Mouse (Mus musculus) ES-E14 (cell line): ENCODE results near the gene Pakap.

Experiments used
- CHD2 ChIP-seq: IDR thresholded peaks from 2 replicates; pipeline ENCODE4 v1.6.1; 2014; ENCODE audit warnings: mild to moderate bottlenecking, low read depth, low read length, inconsistent platforms
- HCFC1 ChIP-seq: IDR thresholded peaks from 2 replicates; pipeline ENCODE4 v1.6.1; 2012; ENCODE audit warnings: low read length, inconsistent platforms, borderline replicate concordance; ENCODE audit not compliant: insufficient read depth
- MAFK ChIP-seq: IDR thresholded peaks from 2 replicates; pipeline ENCODE4 v1.6.1; 2014; ENCODE audit warnings: mild to moderate bottlenecking, low read depth, low read length, inconsistent platforms; ENCODE audit not compliant: insufficient read depth

- TF ChIP-seq HCFC1: no peak
- no peak for TF ChIP-seq CHD2
- no peak for TF ChIP-seq MAFK
Observed at GRCm38 (mm10) chr4:57606258-57606657, 38.3 kb downstream of the Pakap start.
